Mouse (Mus musculus) cerebellum, adult 9-10 months (tissue): Measurements from ENCODE around the gene Amh.
"Not testable (repeated sequence)": the region's sequence is repeated elsewhere in the genome, so short reads cannot be mapped to it uniquely, and the experiment has no call there.

Source experiments
- DNase-seq: peaks from one replicate; pipeline ENCODE4 v3.0.0; 2022

The Amh gene

GRCm38 (mm10) chr10:80808099-80808984 lies 3.3 kb downstream of the Amh start:
- peak; percentile 51 for DNase-seq

GRCm38 (mm10) chr10:80808985-80809632 lies 4.1 kb downstream of the Amh start:
- DNase-seq: no peak

GRCm38 (mm10) chr10:80810084-80810483 lies 5.0 kb downstream of the Amh start:
- DNase-seq: no peak

GRCm38 (mm10) chr10:80812391-80813041 lies 7.5 kb downstream of the Amh start:
- no peak for DNase-seq

- DNase-seq: no peak
These were observed 8.3 kb downstream of the Amh start, which contains the start of gene Jsrp1 for GRCm38 (mm10) chr10:80813366-80813765. Gene Jsrp1 (minus strand): TSS chr10:80813498.

- no peak for DNase-seq
These were observed 9.8 kb downstream of the Amh start for GRCm38 (mm10) chr10:80814800-80815199.

- DNase-seq: not testable (repeated sequence)
These were observed 11.3 kb downstream of the Amh start for GRCm38 (mm10) chr10:80816303-80816702.

- no peak for DNase-seq
These were observed 12.1 kb downstream of the Amh start for GRCm38 (mm10) chr10:80817164-80817563.

- not testable (repeated sequence) for DNase-seq
These were observed 12.9 kb downstream of the Amh start for GRCm38 (mm10) chr10:80817955-80818354.

GRCm38 (mm10) chr10:80818599-80819281 lies 13.7 kb downstream of the Amh start:
- DNase-seq: no peak

- no peak for DNase-seq
These were observed 14.4 kb downstream of the Amh start for GRCm38 (mm10) chr10:80819406-80819805.

- DNase-seq: no peak
These were observed 16.9 kb downstream of the Amh start for GRCm38 (mm10) chr10:80821991-80822390.

- DNase-seq: no peak
These were observed 17.5 kb downstream of the Amh start for GRCm38 (mm10) chr10:80822528-80822927.

GRCm38 (mm10) chr10:80823316-80823715 lies 18.3 kb downstream of the Amh start:
- no peak for DNase-seq

- no peak for DNase-seq
These were observed 19.0 kb downstream of the Amh start for GRCm38 (mm10) chr10:80823847-80824643.

GRCm38 (mm10) chr10:80824827-80825226 lies 19.8 kb downstream of the Amh start:
- DNase-seq: peak; percentile 44

GRCm38 (mm10) chr10:80826151-80827062 lies 21.4 kb downstream of the Amh start, which contains the start of gene Oaz1:
Gene Oaz1 (plus strand): TSS chr10:80826656.
- peak; percentile 100 for DNase-seq

GRCm38 (mm10) chr10:80827063-80827869 lies 22.2 kb downstream of the Amh start:
- peak; percentile 60 for DNase-seq

- DNase-seq: peak; percentile 59
These were observed 22.9 kb downstream of the Amh start for GRCm38 (mm10) chr10:80827870-80828420.

GRCm38 (mm10) chr10:80828587-80828986 lies 23.5 kb downstream of the Amh start:
- not testable (repeated sequence) for DNase-seq
